Mouse (Mus musculus) liver, embryonic 14.5 days (tissue): ENCODE measurements around the gene Igsf21. TPM values are rescaled to one million over a fixed set of nuclear protein-coding genes. Genes with fewer than 3 reads are reported as not detected.

Experiments
- ATAC-seq: fragments of 200-750 bp; cut with Nextera tagmentation; 2 replicates; pipeline ENCODE4 v1.8.0; 2017; ENCODE audit warnings: moderate number of reproducible peaks, mild to moderate bottlenecking, moderate library complexity; ENCODE audit not compliant: insufficient read depth
- DNase-seq, 3 experiments: peaks; one replicate each; pipeline ENCODE4 v3.0.0-alpha.2; 2012 to 2013; ENCODE audit warnings: low read depth in 3 of 3, low spot score in 3 of 3
- H3K27ac ChIP-seq: fragments of 300-500 bp; sonication (generic); 2 replicates; pipeline ENCODE4 v1.5.1; 2014; ENCODE audit warnings: moderate library complexity, mild to moderate bottlenecking, control low read depth, inconsistent platforms
- H3K27me3 ChIP-seq: fragments of 300-500 bp; sonication (generic); 2 replicates; pipeline ENCODE4 v1.6.1; 2014; ENCODE audit warnings: mild to moderate bottlenecking, low read length, moderate library complexity; ENCODE audit not compliant: control insufficient read depth, insufficient read depth
- H3K36me3 ChIP-seq: fragments of 300-500 bp; sonication (generic); replicated peaks from 2 replicates; pipeline ENCODE4 v1.6.1; 2014; ENCODE audit warnings: low read depth; ENCODE audit not compliant: control insufficient read depth, insufficient read depth
- H3K4me1 ChIP-seq, 2 experiments: fragments of 200-500 bp in 1 of 2; fragments of 300-500 bp in 1 of 2; sonication (generic) in 1 of 2; replicated peaks; 2 replicates each; pipeline ENCODE4 v1.6.1; 2012 to 2014; ENCODE audit warnings: antibody characterized with exemption in 1 of 2, inconsistent platforms in 1 of 2, low read length in 1 of 2; ENCODE audit not compliant: control insufficient read depth in 2 of 2, insufficient read depth in 2 of 2
- H3K4me2 ChIP-seq: fragments of 300-500 bp; sonication (generic); 2 replicates; pipeline ENCODE4 v1.6.1; 2014; ENCODE audit warnings: low read depth, mild to moderate bottlenecking, control low read depth, moderate library complexity
- H3K4me3 ChIP-seq, 2 experiments: fragments of 200-500 bp in 1 of 2; fragments of 300-500 bp in 1 of 2; sonication (generic) in 1 of 2; 2 replicates each; pipeline ENCODE4 v1.5.1; 2012 to 2014; ENCODE audit warnings: low read depth in 2 of 2, low read length in 2 of 2, mild to moderate bottlenecking in 2 of 2, control low read depth in 1 of 2, inconsistent platforms in 1 of 2, moderate library complexity in 1 of 2; ENCODE audit not compliant: insufficient read depth in 1 of 2
- H3K9ac ChIP-seq: fragments of 300-500 bp; sonication (generic); replicated peaks from 2 replicates; pipeline ENCODE4 v1.6.1; 2014; ENCODE audit warnings: mild to moderate bottlenecking, control low read depth, moderate library complexity
- H3K9me3 ChIP-seq: fragments of 300-500 bp; sonication (generic); 2 replicates; pipeline ENCODE4 v1.6.1; 2016; ENCODE audit warnings: low read length, mixed read lengths; ENCODE audit not compliant: control insufficient read depth
- CTCF ChIP-seq: IDR thresholded peaks from 2 replicates; pipeline ENCODE4 v1.5.1; 2016; ENCODE audit warnings: antibody characterized with exemption, low read depth, control low read depth
- EP300 ChIP-seq: IDR thresholded peaks from 2 replicates; pipeline ENCODE4 v1.6.1; 2016; ENCODE audit warnings: antibody characterized with exemption, low read depth
- WGBS: fragments of 180-500 bp; shearing (Covaris S2); extraction: QIAGEN DNeasy Blood & Tissue Kit; methylation state at CpG from one replicate; pipeline ENCODE4 v1.1.7; 2014; ENCODE audit not compliant: insufficient replicate concordance; 5-methylcytosine and 5-hydroxymethylcytosine counted together
- polyA plus RNA-seq, 2 experiments: library from polyadenylated mRNA; depleted of rRNA in 1 of 2; stranded (reverse) in 1 of 2; unstranded in 1 of 2; fragments of >200 nt; fragmentation: Nextera tagmentation in 1 of 2; extraction: Ambion mirVana in 1 of 2; gene quantifications; 2 replicates each; pipeline versions ENCODE4 v1.2.1 to v1.2.3; 2012 to 2014

Igsf21 gene
- polyA plus RNA-seq, 2 experiments, result 0.18 TPM; not detected in 1

DNA sequence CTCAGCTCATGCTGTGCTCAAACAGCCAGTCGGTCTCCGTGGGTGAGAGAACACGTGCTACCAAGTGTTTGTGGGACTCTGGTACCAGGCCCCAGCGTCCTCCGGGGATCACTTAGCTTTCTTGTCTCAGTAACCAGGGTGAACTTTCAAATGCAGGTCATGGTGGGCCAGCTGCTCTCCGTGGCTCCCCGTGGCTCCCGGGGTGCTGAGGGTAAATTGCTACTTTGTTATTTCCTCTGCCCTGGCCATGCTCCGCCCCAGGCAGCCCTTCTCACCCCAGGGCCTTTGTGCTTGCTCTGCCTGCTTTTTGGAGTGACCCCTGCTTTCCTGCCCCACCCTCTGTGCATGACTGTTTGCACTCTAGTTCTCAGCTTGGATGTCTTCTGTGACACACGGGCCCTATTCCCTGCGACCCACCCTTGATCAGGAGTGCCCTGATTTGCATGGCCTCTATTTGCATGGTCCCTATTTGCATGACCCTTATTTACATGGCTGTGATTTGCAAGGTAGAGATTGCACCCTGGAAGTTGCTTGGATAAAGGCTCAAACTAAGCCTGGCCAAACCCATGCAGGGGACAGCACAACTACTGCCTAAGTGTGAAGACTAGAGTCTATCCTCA lies 143.9 kb downstream of the Igsf21 start:
- Histone ChIP-seq H3K9me3 (no peaks in the 10 kb centered on the region), H3K9ac (no peak overlapping the region), H3K27me3 (no peaks in the 10 kb centered on the region; the same call in 1 of the 2 replicates), H3K4me1 (no peaks in the 10 kb centered on the region), H3K4me2 (no peak overlapping the region), H3K4me3 (no peak overlapping the region), H3K27ac (no peak overlapping the region), H3K36me3 (no peaks in the 10 kb centered on the region)
- DNase-seq (no peak), ATAC-seq (no peak)
- WGBS, result 19% methylated on average over 11 of the region's 11 CpGs
- TF ChIP-seq CTCF (no peak), EP300 (no peak)

GRCm38 (mm10) chr4:140101106-140101505 lies 145.5 kb downstream of the Igsf21 start:
- ATAC-seq, result no peak
- Histone ChIP-seq H3K4me1 (no peaks in the 10 kb centered on the region), H3K36me3 (no peaks in the 10 kb centered on the region), H3K27ac (no peak overlapping the region), H3K4me3 (no peak overlapping the region), H3K4me2 (no peak overlapping the region), H3K9ac (no peak overlapping the region), H3K27me3 (no peaks in the 10 kb centered on the region; the same call in 1 of the 2 replicates), H3K9me3 (no peaks in the 10 kb centered on the region)
- DNase-seq, result no peak
- TF ChIP-seq CTCF, result peak; percentile 81
- TF ChIP-seq EP300, result no peak
- WGBS, result 64% methylated on average over 5 of the region's 5 CpGs

- H3K27me3 ChIP-seq, result no peaks in the 10 kb centered on the region; the same call in 1 of the 2 replicates
- H3K9me3 ChIP-seq, result no peaks in the 10 kb centered on the region
- no peak overlapping the region for H3K9ac ChIP-seq
- no peak for ATAC-seq
- no peak for DNase-seq
- 64% methylated on average over 1 of the region's 1 CpGs for WGBS
- no peaks in the 10 kb centered on the region for H3K36me3 ChIP-seq
- no peaks in the 10 kb centered on the region for H3K4me1 ChIP-seq
- TF ChIP-seq EP300 (no peak), CTCF (peak; percentile 28; the same call in 1 of the 2 replicates)
- no peak overlapping the region for H3K27ac ChIP-seq
- no peak overlapping the region for H3K4me2 ChIP-seq
- H3K4me3 ChIP-seq, result no peak overlapping the region
Measured at GRCm38 (mm10) chr4:140100141-140100540, 146.4 kb downstream of the Igsf21 start.

GRCm38 (mm10) chr4:140096283-140096682 lies 150.3 kb downstream of the Igsf21 start:
- H3K4me3 ChIP-seq, result no peak overlapping the region
- no peaks in the 10 kb centered on the region for H3K27me3 ChIP-seq
- H3K4me2 ChIP-seq, result no peak overlapping the region
- DNase-seq, result no peak
- H3K36me3 ChIP-seq, result no peaks in the 10 kb centered on the region
- no peak overlapping the region for H3K9ac ChIP-seq
- no peak overlapping the region for H3K27ac ChIP-seq
- no peaks in the 10 kb centered on the region for H3K4me1 ChIP-seq
- no peak for ATAC-seq
- H3K9me3 ChIP-seq, result no peaks in the 10 kb centered on the region
- TF ChIP-seq CTCF (peak; percentile 40), EP300 (no peak)
- 30% methylated on average over 2 of the region's 2 CpGs for WGBS

DNA sequence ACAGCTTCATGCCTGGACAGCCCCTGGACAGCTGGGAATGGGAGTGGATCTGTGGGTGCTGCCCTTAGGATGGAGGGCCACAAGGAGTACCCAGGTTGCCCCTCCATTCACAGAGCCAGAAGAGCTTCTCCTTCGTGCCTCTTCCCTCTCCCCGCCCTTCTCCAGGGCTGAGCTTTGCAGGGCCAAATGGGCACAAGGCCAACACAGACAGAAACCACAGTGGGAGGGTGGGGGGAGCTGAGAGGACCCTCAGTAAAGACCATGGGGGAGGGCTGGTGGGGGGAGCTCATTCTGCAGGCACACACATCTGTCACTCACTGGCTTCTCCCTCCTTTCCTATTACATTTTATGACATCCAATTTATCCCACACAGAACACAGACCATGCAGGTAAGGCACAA lies 151.7 kb downstream of the Igsf21 start:
- no peaks in the 10 kb centered on the region for H3K4me1 ChIP-seq

More for the DNA sequence above, 151.7 kb downstream of the Igsf21 start:
- WGBS, result 61% methylated on average over 2 of the region's 2 CpGs
- Histone ChIP-seq H3K36me3 (no peaks in the 10 kb centered on the region), H3K27ac (no peak overlapping the region), H3K27me3 (no peaks in the 10 kb centered on the region), H3K9ac (no peak overlapping the region), H3K9me3 (no peaks in the 10 kb centered on the region), H3K4me3 (no peak overlapping the region), H3K4me2 (no peak overlapping the region)
- ATAC-seq, result no peak
- no peak for DNase-seq
- no peak for TF ChIP-seq CTCF
- TF ChIP-seq EP300, result no peak
